26 mouse cellular contexts compared by ENCODE assay signal in the genomic region with DNA sequence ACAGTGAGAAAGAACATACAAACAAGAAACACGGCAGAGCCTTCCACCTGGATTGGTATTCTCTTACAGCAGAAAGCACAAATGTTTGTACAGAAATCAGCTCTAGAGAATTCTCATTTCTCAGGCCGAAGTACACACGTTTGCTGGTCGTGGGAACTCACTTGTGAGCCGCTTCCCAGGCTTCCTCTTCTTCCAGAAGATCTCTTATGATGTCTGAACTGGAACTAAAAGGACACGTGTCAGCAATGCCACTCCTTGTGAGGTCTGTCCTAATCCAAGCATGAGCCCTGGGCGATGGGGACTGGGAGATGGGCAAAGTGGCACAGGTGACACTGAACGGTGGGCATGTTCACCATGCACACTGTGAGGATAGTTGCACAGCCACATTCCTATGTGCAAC.
"Had no signal": no experiment of that assay in that cellular context is flagged by ENCODE, and none has a peak within 500 bp of the region (broad histone marks: within the 10 kb centered on the region; RNA-seq: fewer than 3 reads in every experiment).

No protein-coding gene starts in this region.

- H3K4me3 ChIP-seq: gastrocnemius, adult 2 months; hindbrain, embryonic 10.5 days; hindbrain, embryonic 12.5 days; intestine, embryonic 15.5 days; layer of hippocampus, adult 2 months; left cerebral cortex, adult 2 months; limb, embryonic 10.5 days; limb, embryonic 12.5 days; liver, embryonic 13.5 days; liver, embryonic 15.5 days had no signal

- H3K27me3 ChIP-seq: hindbrain, embryonic 12.5 days; intestine, embryonic 15.5 days; limb, embryonic 12.5 days; liver, embryonic 13.5 days; liver, embryonic 15.5 days had no signal

- H3K4me1 ChIP-seq: hindbrain, embryonic 10.5 days; hindbrain, embryonic 12.5 days; intestine, embryonic 15.5 days; limb, embryonic 10.5 days; limb, embryonic 12.5 days; liver, embryonic 13.5 days; liver, embryonic 15.5 days had no signal

- ATAC-seq: hindbrain, embryonic 16.5 days; inflammation-experienced regulatory T-cells, adult 6 months; intestine, embryonic 15.5 days; intestine, postnatal 0 days; liver, postnatal 0 days had no signal

- H3K27ac ChIP-seq: gastrocnemius, adult 2 months; hindbrain, embryonic 10.5 days; hindbrain, embryonic 12.5 days; hindbrain, embryonic 14.5 days; intestine, embryonic 15.5 days; layer of hippocampus, adult 2 months; left cerebral cortex, adult 2 months; limb, embryonic 10.5 days; limb, embryonic 12.5 days; liver, embryonic 13.5 days; liver, embryonic 15.5 days had no signal

- H3K4me2 ChIP-seq: heart, embryonic 11.5 days; hindbrain, embryonic 12.5 days; hindbrain, embryonic 14.5 days; intestine, embryonic 15.5 days; limb, embryonic 12.5 days; liver, embryonic 11.5 days; liver, embryonic 13.5 days; liver, embryonic 15.5 days had no signal

- H3K9me3 ChIP-seq: hindbrain, embryonic 10.5 days; hindbrain, embryonic 12.5 days; intestine, embryonic 15.5 days; limb, embryonic 10.5 days; limb, embryonic 12.5 days; liver, embryonic 13.5 days; liver, embryonic 15.5 days had no signal

- H3K9ac ChIP-seq: hindbrain, embryonic 12.5 days; hindbrain, embryonic 14.5 days; intestine, embryonic 15.5 days; limb, embryonic 12.5 days; liver, embryonic 13.5 days; liver, embryonic 15.5 days; liver, postnatal 0 days had no signal

- DNase-seq: gastrocnemius, adult 2 months; gastrocnemius, postnatal 10 days; gastrocnemius, postnatal 25 days; heart, adult 18-20 months; heart, postnatal 10 days; heart, postnatal 4 days; kidney, adult 18-20 months; kidney, adult 9 months; kidney, postnatal 14 days; liver; liver, embryonic 13.5 days; liver, postnatal 0 days had no signal

- H3K36me3 ChIP-seq: hindbrain, embryonic 12.5 days; intestine, embryonic 15.5 days had no signal
